Mouse (Mus musculus): Measurements from ENCODE around the gene Nkg7. TPM values are rescaled to one million over a fixed set of nuclear protein-coding genes. Genes with fewer than 3 reads are reported as not detected.
A peak's percentile ranks its signal among the peaks of the same experiment; 100 is the strongest.

The Nkg7 gene
- polyA plus RNA-seq, 1 experiment from 2014 or later: 0.67 TPM

DNA sequence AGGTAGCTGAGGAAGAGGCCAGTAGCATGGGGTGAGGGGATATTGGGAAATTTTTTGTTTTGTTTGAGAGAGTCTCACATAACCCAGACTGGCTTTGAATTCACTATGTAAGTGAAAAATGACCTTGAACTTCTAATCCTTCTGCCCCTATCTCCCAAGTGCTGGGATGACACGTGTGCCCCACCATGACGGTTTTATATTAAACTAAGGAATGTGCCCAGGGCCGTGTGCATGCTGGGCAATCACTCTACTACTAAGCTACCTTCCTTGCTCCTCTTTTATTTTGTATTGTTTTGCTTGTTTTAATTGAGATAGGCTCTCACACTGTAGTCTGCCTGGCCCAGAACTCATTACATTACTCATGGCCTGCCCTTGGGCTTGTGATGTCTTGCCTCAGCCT is 4.2 kb downstream of the Nkg7 start:
- 83% methylated on average over 3 of the region's 3 CpGs for WGBS
- no peak for ATAC-seq (ENCODE audit: insufficient number of reproducible peaks, low FRiP score, low TSS enrichment, low read depth)

DNA sequence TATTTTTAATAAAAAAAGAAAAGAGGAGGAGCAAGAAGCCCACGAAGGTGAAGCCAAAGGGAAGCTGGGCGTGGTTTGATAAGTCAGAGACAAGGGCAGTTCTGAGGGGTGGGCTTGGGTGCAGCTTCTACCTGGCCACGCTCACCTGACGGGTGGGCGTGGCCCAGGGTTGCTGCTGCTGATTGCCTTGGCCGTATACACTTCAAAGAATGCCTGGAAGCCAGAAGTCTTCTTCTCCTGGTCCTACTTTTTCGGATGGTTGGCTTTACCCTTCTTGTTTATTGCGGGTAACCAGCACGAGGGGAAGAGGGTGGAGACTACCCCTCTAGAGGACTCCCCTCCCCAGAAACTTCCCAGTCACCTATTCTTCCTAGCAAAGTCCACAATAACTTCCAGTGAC is 5.8 kb downstream of the Nkg7 start:
- ATAC-seq (ENCODE audit: insufficient number of reproducible peaks, low FRiP score, low TSS enrichment, low read depth): no peak
- Histone ChIP-seq H3K27ac (replicated peaks; ENCODE audit: low read depth, low read length) (peak overlapping the region; percentile 86; the same call in 1 of the 2 replicates), H3K27me3 (ENCODE audit: control insufficient read depth, insufficient read depth, low read length) (no peaks in the 10 kb centered on the region), H3K4me1 (ENCODE audit: control insufficient read depth, insufficient read depth, low read length) (peaks cover 7% of the 10 kb centered on the region; the same call in 1 of the 2 replicates), H3K4me2 (ENCODE audit: low read depth, severe bottlenecking) (peak overlapping the region; percentile 71), H3K9me3 (ENCODE audit: control insufficient read depth, low read length) (no peaks in the 10 kb centered on the region), H3K4me3 (ENCODE audit: low read depth, low read length) (peak overlapping the region; percentile 51), H3K9ac (ENCODE audit: low read length) (peak overlapping the region; percentile 65), H3K36me3 (ENCODE audit: control insufficient read depth, insufficient read depth, low read length) (no peaks in the 10 kb centered on the region)
- 11% methylated on average over 9 of the region's 9 CpGs for WGBS
- no peak for DNase-seq (ENCODE audit: low spot score)

More for the DNA sequence above, 4.2 kb downstream of the Nkg7 start:
- Histone ChIP-seq H3K4me2 (ENCODE audit: low read depth, severe bottlenecking) (no peak overlapping the region), H3K4me1 (ENCODE audit: control insufficient read depth, insufficient read depth, low read length) (peaks cover 7% of the 10 kb centered on the region; the same call in 1 of the 2 replicates), H3K27ac (replicated peaks; ENCODE audit: low read depth, low read length) (no peak overlapping the region), H3K9me3 (ENCODE audit: control insufficient read depth, low read length) (no peaks in the 10 kb centered on the region), H3K27me3 (ENCODE audit: control insufficient read depth, insufficient read depth, low read length) (no peaks in the 10 kb centered on the region), H3K36me3 (ENCODE audit: control insufficient read depth, insufficient read depth, low read length) (no peaks in the 10 kb centered on the region), H3K4me3 (ENCODE audit: low read depth, low read length) (no peak overlapping the region), H3K9ac (ENCODE audit: low read length) (no peak overlapping the region)
- no peak for DNase-seq (ENCODE audit: low spot score)

DNA sequence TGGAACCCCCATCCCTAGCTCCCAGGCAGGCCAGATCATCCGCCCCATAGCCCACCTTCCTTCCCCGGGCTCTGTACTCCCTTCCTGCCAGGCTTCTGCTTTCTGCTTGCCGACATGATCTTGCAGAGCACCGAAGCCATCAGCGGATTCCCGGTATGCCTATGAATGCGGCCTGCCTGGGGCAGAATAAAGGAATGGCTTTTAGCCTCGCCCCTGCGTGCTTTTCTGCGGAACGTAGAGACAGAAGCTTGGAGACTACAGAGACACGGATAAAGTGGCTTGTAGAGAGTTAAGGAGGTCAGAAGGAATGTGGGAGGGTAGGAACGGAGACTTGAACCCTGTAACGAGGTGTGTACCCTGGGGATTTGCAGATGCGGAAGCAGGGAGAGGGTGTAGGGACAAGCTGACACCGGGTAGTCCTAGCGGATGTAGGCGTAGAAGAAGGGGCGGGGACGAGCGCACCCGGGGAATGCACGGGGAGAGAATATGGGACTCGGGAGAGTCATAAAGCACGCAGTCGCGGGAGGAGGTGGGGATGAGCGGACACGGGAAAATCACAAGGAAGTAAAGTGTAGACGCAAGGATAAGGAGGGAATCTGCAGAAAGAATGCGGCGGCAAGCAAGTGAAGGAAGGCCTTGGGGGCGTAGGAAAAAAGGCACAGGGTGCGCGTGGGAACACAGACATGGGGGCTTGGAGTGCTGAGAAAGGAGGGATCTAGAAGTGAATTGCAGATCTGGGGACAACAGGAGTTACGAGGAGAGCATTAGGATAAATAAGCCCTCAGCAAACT is 6.4 kb downstream of the Nkg7 start:
- 1% methylated on average over 36 of the region's 36 CpGs for WGBS
- H3K36me3 ChIP-seq (ENCODE audit: control insufficient read depth, insufficient read depth, low read length): no peaks in the 10 kb centered on the region

GRCm38 (mm10) chr7:43443917-43444293 is 7.0 kb downstream of the Nkg7 start, which contains the start of the genes Etfb and Gm45233:
Etfb (plus strand) TSS chr7:43444083.
Gm45233 (plus strand) TSS chr7:43444128.
- H3K9ac ChIP-seq (ENCODE audit: low read length): peak within 1 kb of the TSS; percentile 65
- peak within 1 kb of the TSS; percentile 71 for H3K4me2 ChIP-seq (ENCODE audit: low read depth, severe bottlenecking)
- DNase-seq (ENCODE audit: low spot score) (peak; percentile 92), ATAC-seq (ENCODE audit: insufficient number of reproducible peaks, low FRiP score, low TSS enrichment, low read depth) (peak; percentile 96)
- H3K27me3 ChIP-seq (ENCODE audit: control insufficient read depth, insufficient read depth, low read length): no peaks in the 10 kb centered on the region
- H3K9me3 ChIP-seq (ENCODE audit: control insufficient read depth, low read length): no peaks in the 10 kb centered on the region
- WGBS: under 1% methylated on average over 27 of the region's 27 CpGs
- H3K36me3 ChIP-seq (ENCODE audit: control insufficient read depth, insufficient read depth, low read length): no peaks in the 10 kb centered on the region
- peak within 1 kb of the TSS; percentile 51 for H3K4me3 ChIP-seq (ENCODE audit: low read depth, low read length)
- H3K27ac ChIP-seq (replicated peaks; ENCODE audit: low read depth, low read length): peak within 1 kb of the TSS; percentile 86
- H3K4me1 ChIP-seq (ENCODE audit: control insufficient read depth, insufficient read depth, low read length): peaks cover 7% of the 10 kb centered on the region; the same call in 1 of the 2 replicates

More for the DNA sequence above, 6.4 kb downstream of the Nkg7 start:
- H3K4me2 ChIP-seq (ENCODE audit: low read depth, severe bottlenecking): peak overlapping the region; percentile 71
- H3K27me3 ChIP-seq (ENCODE audit: control insufficient read depth, insufficient read depth, low read length): no peaks in the 10 kb centered on the region
- H3K9ac ChIP-seq (ENCODE audit: low read length): peak overlapping the region; percentile 65
- H3K27ac ChIP-seq (replicated peaks; ENCODE audit: low read depth, low read length): peak overlapping the region; percentile 86
- no peaks in the 10 kb centered on the region for H3K9me3 ChIP-seq (ENCODE audit: control insufficient read depth, low read length)
- peak overlapping the region; percentile 51 for H3K4me3 ChIP-seq (ENCODE audit: low read depth, low read length)
- DNase-seq (ENCODE audit: low spot score) (peak; percentile 73), ATAC-seq (ENCODE audit: insufficient number of reproducible peaks, low FRiP score, low TSS enrichment, low read depth) (peak; percentile 82)
- H3K4me1 ChIP-seq (ENCODE audit: control insufficient read depth, insufficient read depth, low read length): peaks cover 7% of the 10 kb centered on the region; the same call in 1 of the 2 replicates

GRCm38 (mm10) chr7:43447801-43448200 is 10.9 kb downstream of the Nkg7 start:
- Histone ChIP-seq H3K4me3 (ENCODE audit: low read depth, low read length) (no peak overlapping the region), H3K4me1 (ENCODE audit: control insufficient read depth, insufficient read depth, low read length) (peaks cover 4% of the 10 kb centered on the region; the same call in 1 of the 2 replicates), H3K27ac (replicated peaks; ENCODE audit: low read depth, low read length) (no peak overlapping the region), H3K4me2 (ENCODE audit: low read depth, severe bottlenecking) (no peak overlapping the region), H3K9ac (ENCODE audit: low read length) (no peak overlapping the region), H3K27me3 (ENCODE audit: control insufficient read depth, insufficient read depth, low read length) (no peaks in the 10 kb centered on the region), H3K36me3 (ENCODE audit: control insufficient read depth, insufficient read depth, low read length) (no peaks in the 10 kb centered on the region), H3K9me3 (ENCODE audit: control insufficient read depth, low read length) (no peaks in the 10 kb centered on the region)
- WGBS: 86% methylated on average over 4 of the region's 4 CpGs
- DNase-seq (ENCODE audit: low spot score) (no peak), ATAC-seq (ENCODE audit: insufficient number of reproducible peaks, low FRiP score, low TSS enrichment, low read depth) (no peak)

GRCm38 (mm10) chr7:43448246-43448645 is 11.4 kb downstream of the Nkg7 start:
- no peaks in the 10 kb centered on the region for H3K9me3 ChIP-seq (ENCODE audit: control insufficient read depth, low read length)
- H3K4me2 ChIP-seq (ENCODE audit: low read depth, severe bottlenecking): no peak overlapping the region
- DNase-seq (ENCODE audit: low spot score) (no peak), ATAC-seq (ENCODE audit: insufficient number of reproducible peaks, low FRiP score, low TSS enrichment, low read depth) (no peak)
- H3K9ac ChIP-seq (ENCODE audit: low read length): no peak overlapping the region
- H3K36me3 ChIP-seq (ENCODE audit: control insufficient read depth, insufficient read depth, low read length): no peaks in the 10 kb centered on the region; the same call in 1 of the 2 replicates
- 97% methylated on average over 2 of the region's 3 CpGs for WGBS
- H3K27me3 ChIP-seq (ENCODE audit: control insufficient read depth, insufficient read depth, low read length): no peaks in the 10 kb centered on the region
- H3K27ac ChIP-seq (replicated peaks; ENCODE audit: low read depth, low read length): no peak overlapping the region
- H3K4me1 ChIP-seq (ENCODE audit: control insufficient read depth, insufficient read depth, low read length): 0 out of 2 replicates have a peak, but pooled peaks cover 3% of the 10 kb centered on the region
- no peak overlapping the region for H3K4me3 ChIP-seq (ENCODE audit: low read depth, low read length)

- no peak overlapping the region for H3K9ac ChIP-seq (ENCODE audit: low read length)
- ATAC-seq (ENCODE audit: insufficient number of reproducible peaks, low FRiP score, low TSS enrichment, low read depth): no peak
Measured at GRCm38 (mm10) chr7:43449811-43450210, 12.9 kb downstream of the Nkg7 start.

DNA sequence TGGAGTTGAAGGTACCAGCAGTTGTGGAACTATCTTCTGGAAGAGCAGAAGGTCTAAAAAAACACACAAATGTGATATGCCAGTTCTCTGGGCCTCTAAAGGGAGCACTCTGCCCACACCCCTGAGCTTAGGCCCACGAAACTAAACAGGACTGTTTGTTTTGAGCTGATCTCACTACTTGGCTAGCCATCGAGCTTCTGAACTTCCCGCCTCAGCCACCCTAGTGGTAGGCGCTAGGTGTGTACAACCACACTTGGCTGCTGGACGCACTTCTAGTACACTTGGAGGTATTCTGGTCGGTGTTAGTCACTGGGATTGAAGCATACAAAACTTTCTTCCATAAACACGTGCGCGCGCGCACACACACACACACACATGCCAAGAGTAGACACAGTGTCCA is 14.9 kb downstream of the Nkg7 start:
- H3K4me1 ChIP-seq (ENCODE audit: control insufficient read depth, insufficient read depth, low read length): no peaks in the 10 kb centered on the region
- no peak overlapping the region for H3K4me2 ChIP-seq (ENCODE audit: low read depth, severe bottlenecking)
- H3K9me3 ChIP-seq (ENCODE audit: control insufficient read depth, low read length): no peaks in the 10 kb centered on the region
- no peak for DNase-seq (ENCODE audit: low spot score)
- ATAC-seq (ENCODE audit: insufficient number of reproducible peaks, low FRiP score, low TSS enrichment, low read depth): no peak
- H3K36me3 ChIP-seq (ENCODE audit: control insufficient read depth, insufficient read depth, low read length): no peaks in the 10 kb centered on the region; the same call in 1 of the 2 replicates
- H3K27ac ChIP-seq (replicated peaks; ENCODE audit: low read depth, low read length): no peak overlapping the region
- no peaks in the 10 kb centered on the region for H3K27me3 ChIP-seq (ENCODE audit: control insufficient read depth, insufficient read depth, low read length)
- no peak overlapping the region for H3K9ac ChIP-seq (ENCODE audit: low read length)
- no peak overlapping the region for H3K4me3 ChIP-seq (ENCODE audit: low read depth, low read length)
- WGBS: 95% methylated on average over 11 of the region's 11 CpGs

More at GRCm38 (mm10) chr7:43449811-43450210, 12.9 kb downstream of the Nkg7 start:
- Histone ChIP-seq H3K9me3 (ENCODE audit: control insufficient read depth, low read length) (no peaks in the 10 kb centered on the region), H3K27ac (replicated peaks; ENCODE audit: low read depth, low read length) (no peak overlapping the region), H3K4me3 (ENCODE audit: low read depth, low read length) (no peak overlapping the region), H3K36me3 (ENCODE audit: control insufficient read depth, insufficient read depth, low read length) (no peaks in the 10 kb centered on the region; the same call in 1 of the 2 replicates), H3K4me1 (ENCODE audit: control insufficient read depth, insufficient read depth, low read length) (no peaks in the 10 kb centered on the region), H3K27me3 (ENCODE audit: control insufficient read depth, insufficient read depth, low read length) (no peaks in the 10 kb centered on the region), H3K4me2 (ENCODE audit: low read depth, severe bottlenecking) (no peak overlapping the region)
- 96% methylated on average over 2 of the region's 2 CpGs for WGBS
- no peak for DNase-seq (ENCODE audit: low spot score)
